Mouse (Mus musculus): ENCODE results near the gene Cep41. TPM values are rescaled to one million over a fixed set of nuclear protein-coding genes. Genes with fewer than 3 reads are reported as not detected.

Gene Cep41
- polyA plus RNA-seq (2012; rRNA removed) (44.3 and 48.5 TPM in 2 replicates), polyA plus RNA-seq (2014; fragmentation: Nextera tagmentation; extraction: Ambion mirVana) (41.1 and 50.9 TPM in 2 replicates)

GRCm38 (mm10) chr6:30693350-30693991 is at the start of gene Cep41:
TSS of gene Cep41 (minus strand) at chr6:30693749.
- Histone ChIP-seq H3K4me1 (ENCODE audit: control insufficient read depth, insufficient read depth, low read length) (peaks cover 13% of the 10 kb centered on the region), H3K27me3 (ENCODE audit: control insufficient read depth, insufficient read depth, low read length) (no peaks in the 10 kb centered on the region), H3K4me3 (replicated peaks; ENCODE audit: low read length) (peak within 1 kb of the TSS; percentile 37), H3K4me2 (replicated peaks; ENCODE audit: low read depth, low read length, severe bottlenecking) (peak within 1 kb of the TSS; percentile 61), H3K36me3 (ENCODE audit: control insufficient read depth, insufficient read depth, low read length) (no peaks in the 10 kb centered on the region), H3K27ac (replicated peaks; ENCODE audit: low read depth, low read length) (peak within 1 kb of the TSS; percentile 87), H3K9ac (ENCODE audit: low read depth, low read length, severe bottlenecking) (peak within 1 kb of the TSS; percentile 51), H3K9me3 (ENCODE audit: control insufficient read depth, low read length) (no peaks in the 10 kb centered on the region)
- WGBS = 1% methylated on average over 47 of the region's 52 CpGs
- no peak for TF ChIP-seq POLR2A (IDR thresholded peaks at IDR 0.05; ENCODE audit: borderline replicate concordance, extremely low read depth, insufficient read depth, insufficient read length)
- ATAC-seq (ENCODE audit: low FRiP score, low read depth) (peak; percentile 97), DNase-seq (ENCODE audit: low spot score) (peak; percentile 97)

- Histone ChIP-seq H3K9ac (ENCODE audit: low read depth, low read length, severe bottlenecking) (peak overlapping the region; percentile 85), H3K36me3 (ENCODE audit: control insufficient read depth, insufficient read depth, low read length) (peaks cover 37% of the 10 kb centered on the region), H3K4me1 (ENCODE audit: control insufficient read depth, insufficient read depth, low read length) (0 out of 2 replicates have a peak, but pooled peaks cover 10% of the 10 kb centered on the region), H3K27me3 (ENCODE audit: control insufficient read depth, insufficient read depth, low read length) (no peaks in the 10 kb centered on the region), H3K4me3 (replicated peaks; ENCODE audit: low read length) (peak overlapping the region; percentile 57), H3K4me2 (replicated peaks; ENCODE audit: low read depth, low read length, severe bottlenecking) (peak overlapping the region; percentile 53), H3K27ac (replicated peaks; ENCODE audit: low read depth, low read length) (0 out of 2 replicates have a peak overlapping the region, but pooled peaks have one; percentile 79), H3K9me3 (ENCODE audit: control insufficient read depth, low read length) (peaks cover 44% of the 10 kb centered on the region)
- no peak for TF ChIP-seq POLR2A (IDR thresholded peaks at IDR 0.05; ENCODE audit: borderline replicate concordance, extremely low read depth, insufficient read depth, insufficient read length)
- ATAC-seq (ENCODE audit: low FRiP score, low read depth) = no peak
- WGBS = 50% methylated on average over 10 of the region's 10 CpGs
- no peak for DNase-seq (ENCODE audit: low spot score)
These were observed 45.7 kb upstream of the Cep41 start for GRCm38 (mm10) chr6:30739177-30739747.

GRCm38 (mm10) chr6:30738464-30739006 is 45.0 kb upstream of the Cep41 start:
- TF ChIP-seq POLR2A (IDR thresholded peaks at IDR 0.05; ENCODE audit: borderline replicate concordance, extremely low read depth, insufficient read depth, insufficient read length) = peak; percentile 44; the same call in 1 of the 2 replicates
- ATAC-seq (ENCODE audit: low FRiP score, low read depth) (no peak), DNase-seq (ENCODE audit: low spot score) (no peak)
- H3K9ac ChIP-seq (ENCODE audit: low read depth, low read length, severe bottlenecking) = peak overlapping the region; percentile 85
- no peaks in the 10 kb centered on the region for H3K27me3 ChIP-seq (ENCODE audit: control insufficient read depth, insufficient read depth, low read length)
- H3K4me2 ChIP-seq (replicated peaks; ENCODE audit: low read depth, low read length, severe bottlenecking) = peak overlapping the region; percentile 53
- H3K27ac ChIP-seq (replicated peaks; ENCODE audit: low read depth, low read length) = peak overlapping the region; percentile 79
- H3K36me3 ChIP-seq (ENCODE audit: control insufficient read depth, insufficient read depth, low read length) = peaks cover 30% of the 10 kb centered on the region
- H3K4me3 ChIP-seq (replicated peaks; ENCODE audit: low read length) = peak overlapping the region; percentile 57
- peaks cover 10% of the 10 kb centered on the region; the same call in 1 of the 2 replicates for H3K4me1 ChIP-seq (ENCODE audit: control insufficient read depth, insufficient read depth, low read length)
- peaks cover 44% of the 10 kb centered on the region for H3K9me3 ChIP-seq (ENCODE audit: control insufficient read depth, low read length)
- 48% methylated on average over 20 of the region's 20 CpGs for WGBS

- Histone ChIP-seq H3K36me3 (ENCODE audit: control insufficient read depth, insufficient read depth, low read length) (peaks cover 22% of the 10 kb centered on the region), H3K27ac (replicated peaks; ENCODE audit: low read depth, low read length) (peak overlapping the region; percentile 90), H3K4me2 (replicated peaks; ENCODE audit: low read depth, low read length, severe bottlenecking) (peak overlapping the region; percentile 53), H3K4me1 (ENCODE audit: control insufficient read depth, insufficient read depth, low read length) (peaks cover 16% of the 10 kb centered on the region), H3K4me3 (replicated peaks; ENCODE audit: low read length) (peak overlapping the region; percentile 57), H3K9ac (ENCODE audit: low read depth, low read length, severe bottlenecking) (peak overlapping the region; percentile 85), H3K9me3 (ENCODE audit: control insufficient read depth, low read length) (peaks cover 44% of the 10 kb centered on the region), H3K27me3 (ENCODE audit: control insufficient read depth, insufficient read depth, low read length) (no peaks in the 10 kb centered on the region)
- peak; percentile 83 for DNase-seq (ENCODE audit: low spot score)
- WGBS = 52% methylated on average over 50 of the region's 66 CpGs
- peak; percentile 80 for ATAC-seq (ENCODE audit: low FRiP score, low read depth)
- TF ChIP-seq POLR2A (IDR thresholded peaks at IDR 0.05; ENCODE audit: borderline replicate concordance, extremely low read depth, insufficient read depth, insufficient read length) = peak; percentile 99
These were observed 44.3 kb upstream of the Cep41 start for GRCm38 (mm10) chr6:30737548-30738463.
